Mouse (Mus musculus) bone marrow, adult 2 months (tissue): ENCODE data around the gene Il31.

Experiments
- CTCF ChIP-seq: fragments of 200-500 bp; IDR thresholded peaks from 2 replicates; pipeline ENCODE4 v1.5.1; 2011; ENCODE audit warnings: low read length, control low read depth; ENCODE audit not compliant: control insufficient read depth, insufficient read depth
- POLR2A ChIP-seq: fragments of 200-500 bp; IDR thresholded peaks from 2 replicates; pipeline ENCODE4 v1.6.1; 2011; ENCODE audit warnings: low read depth, mild to moderate bottlenecking, control low read depth, low read length, borderline replicate concordance; ENCODE audit not compliant: control insufficient read depth

DNA sequence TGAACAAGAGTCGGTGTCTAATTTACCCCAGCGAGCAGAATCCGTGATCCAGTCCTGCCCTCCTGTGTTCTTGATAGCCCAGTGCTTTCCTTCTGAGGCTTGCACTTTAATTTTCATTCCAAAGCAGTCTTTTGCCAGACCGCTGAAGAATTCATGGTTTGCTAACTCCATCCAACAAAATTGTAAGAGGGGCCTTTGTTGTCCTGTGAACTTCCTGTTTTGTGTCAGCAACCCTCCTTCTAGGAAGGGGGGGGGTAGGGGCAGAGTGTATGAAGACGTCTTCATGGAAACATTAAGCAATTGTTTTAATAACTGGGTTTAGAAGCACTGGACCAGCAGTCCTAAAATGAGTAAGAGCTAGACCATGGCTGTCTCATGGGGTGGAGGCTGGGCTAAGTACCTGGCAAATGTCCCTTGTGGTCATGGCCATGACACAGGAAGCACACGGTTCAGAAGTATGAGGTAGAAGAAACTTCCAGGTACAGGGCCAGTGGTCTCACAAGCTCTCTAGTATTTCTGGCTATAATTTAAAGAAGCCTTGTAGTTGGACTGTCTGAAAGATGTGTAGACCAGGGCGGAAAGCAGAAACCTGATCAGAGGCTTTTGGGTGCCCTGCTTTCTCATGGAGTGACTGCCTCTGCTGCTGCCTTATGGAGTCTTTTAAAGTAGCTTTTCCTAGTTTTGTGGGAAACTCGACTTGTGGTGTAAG is 53.1 kb downstream of the Il31 start:
- TF ChIP-seq CTCF (no peak), POLR2A (no peak)
